Mouse (Mus musculus) c-Kit-positive CD71-positive TER-119-negative erythroid progenitor cells, embryonic 14.5 days (primary cell): Measurements from ENCODE around the gene Ccdc3.
"Not testable (repeated sequence)": the region's sequence is repeated elsewhere in the genome, so short reads cannot be mapped to it uniquely, and the experiment has no call there.

Experiments
- DNase-seq: peaks from one replicate; pipeline ENCODE4 v3.0.0-alpha.2; 2013; ENCODE audit warnings: low read depth

The Ccdc3 gene

GRCm38 (mm10) chr2:5214581-5214980 lies 77.0 kb downstream of the Ccdc3 start:
- no peak for DNase-seq

DNA sequence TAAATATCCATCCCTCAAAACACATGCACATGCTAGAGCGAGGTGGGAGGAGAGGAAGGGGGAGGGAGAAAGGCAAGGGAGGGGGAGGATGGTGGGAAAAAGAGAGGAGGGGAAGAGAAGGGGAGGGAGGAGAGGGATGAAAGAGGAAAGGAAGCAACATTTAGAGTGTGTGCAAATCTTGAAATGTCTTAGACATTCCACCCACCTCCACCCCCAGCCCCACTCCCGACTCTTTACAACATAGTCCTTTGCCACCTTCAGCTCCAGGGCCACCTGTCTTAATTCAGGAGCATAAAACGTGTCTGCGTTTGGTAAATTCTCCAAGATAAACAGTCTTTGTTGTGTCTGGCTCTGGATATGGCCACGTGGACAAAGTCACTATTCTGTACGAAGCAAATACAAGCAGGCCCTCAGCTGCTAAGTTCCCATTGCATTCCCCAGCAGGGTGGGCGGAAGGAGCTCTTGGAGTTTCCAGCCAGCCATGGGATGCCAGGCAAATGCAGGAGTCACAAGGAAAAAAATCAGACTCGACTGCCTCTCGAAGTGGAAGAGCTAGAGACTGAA lies 77.8 kb downstream of the Ccdc3 start:
- DNase-seq, result no peak

- DNase-seq, result no peak
These were observed 81.6 kb downstream of the Ccdc3 start for GRCm38 (mm10) chr2:5219206-5219605.

GRCm38 (mm10) chr2:5219847-5220375 lies 82.3 kb downstream of the Ccdc3 start:
- DNase-seq, result no peak

DNA sequence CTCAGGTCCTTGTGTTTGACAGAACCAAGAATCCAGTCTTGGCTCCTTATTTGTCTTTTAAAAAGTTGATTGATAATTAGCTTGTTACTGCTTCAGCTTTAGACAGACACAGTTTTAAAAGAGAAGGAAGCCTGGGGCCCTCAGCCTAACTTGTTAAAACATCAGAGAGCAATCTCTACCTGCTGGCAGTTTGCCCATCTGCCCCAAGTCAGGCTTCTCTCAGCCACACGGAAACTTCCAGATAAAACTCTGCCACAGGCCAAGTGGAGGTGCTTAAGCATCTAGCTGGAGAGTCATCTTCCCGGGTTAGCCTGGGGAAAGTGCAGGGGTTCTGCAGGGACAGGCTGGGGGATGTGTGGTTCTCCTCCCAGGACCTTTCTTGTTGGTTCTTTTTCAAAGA lies 85.0 kb downstream of the Ccdc3 start:
- no peak for DNase-seq

DNA sequence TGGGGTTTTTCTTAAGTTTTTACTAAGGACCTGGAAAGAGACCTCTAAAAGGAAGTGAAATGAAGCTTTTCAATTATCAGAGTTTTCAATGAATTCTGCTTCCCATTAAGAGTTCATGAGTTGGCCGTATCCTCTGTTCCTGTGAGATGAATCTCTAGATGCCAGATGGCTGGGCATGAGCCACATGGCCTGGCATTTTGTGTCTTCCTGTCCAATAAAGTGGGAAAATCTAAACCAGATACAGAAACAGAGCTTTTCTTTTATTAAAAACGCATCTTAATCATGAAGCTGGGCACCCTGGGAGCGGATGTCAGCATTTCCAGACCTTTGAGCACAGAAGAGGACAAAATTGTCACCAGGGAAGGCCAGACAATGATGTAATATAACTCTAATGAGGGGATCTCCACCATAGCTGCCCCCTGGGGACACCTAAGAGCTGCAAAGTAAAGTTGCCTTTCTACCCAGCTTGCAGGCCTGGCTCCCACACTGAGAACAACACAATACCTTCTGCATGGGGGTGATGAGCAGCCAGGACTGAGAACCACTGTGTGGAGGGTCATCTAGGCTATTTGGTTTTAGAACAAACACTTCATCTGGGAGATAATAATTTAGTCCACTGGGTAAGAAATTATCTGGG lies 99.4 kb downstream of the Ccdc3 start:
- no peak for DNase-seq

DNA sequence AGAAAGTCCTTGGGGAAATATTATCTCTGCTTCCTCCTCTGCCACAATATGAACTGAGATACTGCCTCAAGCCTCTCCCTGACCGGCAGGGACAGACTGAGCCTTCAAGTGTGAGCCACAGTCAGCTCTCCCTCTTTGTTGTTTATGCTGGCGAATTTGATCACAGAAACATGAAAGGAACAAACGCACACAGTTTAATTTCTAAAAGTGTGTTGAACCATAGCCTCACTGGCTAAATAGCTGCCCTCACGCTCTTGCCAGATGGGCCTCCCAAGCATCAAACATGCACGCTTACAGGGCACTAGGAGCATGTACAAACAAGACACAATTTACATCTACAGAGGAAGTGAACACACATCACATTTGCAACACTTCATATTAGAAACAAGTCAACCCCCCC lies 100.3 kb downstream of the Ccdc3 start:
- no peak for DNase-seq

DNA sequence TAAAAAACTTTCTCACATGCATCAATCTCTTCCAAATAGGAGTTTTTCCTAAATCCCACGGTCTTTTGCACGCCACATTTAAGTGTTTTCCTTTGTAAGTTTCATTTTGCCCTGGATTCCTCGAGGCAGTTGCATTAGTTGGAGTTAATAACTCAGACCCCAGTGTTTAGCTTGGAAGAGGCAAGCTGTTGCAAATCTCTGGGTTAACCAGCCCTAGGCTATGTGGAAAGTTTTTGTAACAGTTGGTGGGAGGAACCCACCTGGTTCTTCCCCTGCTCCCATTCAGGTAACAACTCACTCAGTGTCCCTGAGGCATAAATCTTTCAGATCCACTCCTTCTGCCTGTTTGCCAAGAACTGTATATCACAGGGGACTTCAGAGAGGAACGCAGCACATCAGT lies 101.9 kb downstream of the Ccdc3 start:
- DNase-seq, result no peak

DNA sequence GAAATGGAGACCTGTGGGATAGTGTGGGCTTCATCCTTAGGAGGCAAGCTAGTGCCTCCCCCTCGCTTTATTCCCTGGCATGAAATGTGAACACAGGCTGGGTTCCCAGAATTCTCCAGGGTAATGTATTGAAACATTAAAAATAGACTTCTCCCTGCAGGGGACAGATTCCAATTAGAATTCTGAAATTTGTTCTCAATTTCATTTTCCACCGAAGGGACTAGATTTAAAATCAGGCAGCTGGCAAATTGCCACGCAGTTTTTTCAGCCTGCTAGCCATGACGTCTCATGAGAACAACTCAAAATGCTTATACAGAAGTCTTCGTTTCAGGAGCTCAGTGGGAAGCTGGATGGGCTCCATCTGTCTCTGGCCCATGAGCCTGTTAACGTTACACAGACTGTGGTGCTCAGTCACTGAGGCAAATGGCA lies 103.9 kb downstream of the Ccdc3 start:
- no peak for DNase-seq

DNA sequence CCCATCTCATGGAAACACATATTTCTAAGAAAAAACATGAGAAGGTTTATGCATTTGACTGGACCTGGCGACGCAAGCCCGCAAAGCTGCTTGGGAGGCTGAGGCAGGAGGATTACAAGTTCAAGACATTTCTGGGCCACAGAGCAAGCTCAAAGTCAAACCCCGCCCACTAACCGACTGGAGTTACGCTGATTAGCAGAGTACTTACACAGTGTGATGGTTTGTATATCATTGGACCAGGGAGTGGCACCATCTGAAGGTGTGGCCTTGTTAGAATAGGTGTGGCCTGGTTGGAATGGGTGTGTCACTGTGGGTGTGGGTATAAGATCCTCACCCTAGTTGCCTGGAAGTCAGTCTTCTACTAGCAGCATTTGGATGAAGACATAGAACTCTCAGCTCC lies 111.6 kb downstream of the Ccdc3 start:
- not testable (repeated sequence) for DNase-seq

DNA sequence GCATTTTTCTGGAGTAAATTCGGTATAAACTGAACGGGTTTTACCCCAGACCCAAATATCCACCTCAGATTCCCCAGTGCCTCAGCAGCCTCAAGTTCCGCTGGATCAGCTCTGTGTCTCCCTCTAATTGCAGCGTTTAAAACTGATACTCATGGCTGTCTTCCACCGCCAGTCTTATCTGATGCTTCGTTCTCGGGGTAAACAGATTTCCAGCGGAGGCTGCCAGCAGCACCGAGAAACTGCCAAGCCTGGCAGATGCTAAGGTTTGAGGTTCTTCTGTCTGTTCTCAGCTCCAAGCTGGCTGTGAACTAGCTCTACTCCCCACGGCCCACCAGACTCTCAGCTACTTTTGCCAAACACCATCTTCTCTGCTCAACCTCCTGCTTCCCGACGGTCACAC lies 112.4 kb downstream of the Ccdc3 start:
- no peak for DNase-seq

- no peak for DNase-seq
These were observed 120.7 kb downstream of the Ccdc3 start for GRCm38 (mm10) chr2:5258250-5258649.

- DNase-seq, result no peak
These were observed 124.7 kb downstream of the Ccdc3 start for GRCm38 (mm10) chr2:5262279-5262678.

GRCm38 (mm10) chr2:5267980-5268379 lies 130.4 kb downstream of the Ccdc3 start:
- DNase-seq, result no peak
